Mouse (Mus musculus) spleen, adult 2 months (tissue): Measurements from ENCODE around the gene Zfp697. TPM values are rescaled to one million over a fixed set of nuclear protein-coding genes. Genes with fewer than 3 reads are reported as not detected.
"Not testable (repeated sequence)": the region's sequence is repeated elsewhere in the genome, so short reads cannot be mapped to it uniquely, and the experiment has no call there.

Source experiments
- DNase-seq, 2 experiments: peaks; one replicate each; pipeline versions ENCODE4 v3.0.0 to v3.0.0-alpha.2; 2012 to 2021; ENCODE audit warnings: low spot score in 2 of 2, low read depth in 1 of 2
- H3K27ac ChIP-seq: fragments of 200-500 bp; 2 replicates; pipeline ENCODE4 v1.5.1; 2012; ENCODE audit warnings: low read length, inconsistent platforms; ENCODE audit not compliant: insufficient read depth
- H3K27me3 ChIP-seq: fragments of 200-500 bp; 2 replicates; pipeline ENCODE4 v1.6.1; 2012; ENCODE audit warnings: mild to moderate bottlenecking, moderate library complexity, low read length, inconsistent platforms; ENCODE audit not compliant: control insufficient read depth, insufficient read depth
- H3K36me3 ChIP-seq: fragments of 200-500 bp; 2 replicates; pipeline ENCODE4 v1.6.1; 2012; ENCODE audit warnings: mild to moderate bottlenecking, low read length, inconsistent platforms; ENCODE audit not compliant: control insufficient read depth, insufficient read depth
- H3K4me1 ChIP-seq: fragments of 200-500 bp; 2 replicates; pipeline ENCODE4 v1.6.1; 2011; ENCODE audit warnings: inconsistent platforms; ENCODE audit not compliant: control insufficient read depth, insufficient read depth, insufficient read length
- H3K4me3 ChIP-seq: fragments of 200-500 bp; 2 replicates; pipeline ENCODE4 v1.5.1; 2011; ENCODE audit warnings: mild to moderate bottlenecking, inconsistent platforms; ENCODE audit not compliant: insufficient read depth, insufficient read length; ENCODE audit errors: extremely low read depth
- CTCF ChIP-seq: fragments of 200-500 bp; IDR thresholded peaks from 2 replicates; pipeline ENCODE4 v1.5.1; 2011; ENCODE audit warnings: mild to moderate bottlenecking, inconsistent platforms; ENCODE audit not compliant: insufficient read depth, insufficient read length, insufficient replicate concordance; ENCODE audit errors: extremely low read depth
- POLR2A ChIP-seq: fragments of 200-500 bp; IDR thresholded peaks from 2 replicates; pipeline ENCODE4 v1.6.1; 2011; ENCODE audit warnings: low read depth, low read length, inconsistent platforms
- WGBS: fragments of 180-500 bp; shearing (Covaris S2); methylation state at CpG from one replicate; pipeline ENCODE4 v1.1.7; 2018; 5-methylcytosine and 5-hydroxymethylcytosine counted together
- polyA plus RNA-seq: library from polyadenylated mRNA; depleted of rRNA; stranded (reverse); fragments of >200 nt; gene quantifications from 2 replicates; pipeline ENCODE4 v1.2.3, GENCODE M21; 2012

Zfp697 gene
- polyA plus RNA-seq, 1 experiment, result 0.96 TPM

DNA sequence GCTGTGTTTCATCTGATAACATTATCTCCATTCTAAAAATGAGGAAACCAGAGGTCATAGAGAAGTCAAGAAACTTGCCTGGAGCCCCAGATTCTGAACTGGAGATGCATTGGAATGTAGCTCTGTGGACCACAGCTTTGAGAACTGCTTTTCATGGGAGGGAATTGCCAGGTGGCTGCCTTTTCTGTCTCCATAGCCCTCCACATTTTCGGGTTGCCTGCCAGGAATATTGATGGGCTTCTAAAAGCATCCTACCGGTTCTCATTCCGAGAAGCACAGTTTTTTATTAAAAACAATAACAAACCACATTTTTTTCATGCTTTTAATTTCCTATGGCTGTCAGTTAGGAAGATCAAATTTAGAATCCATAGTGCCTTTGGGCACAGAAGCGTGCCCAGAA lies 4.8 kb downstream of the Zfp697 start:
- Histone ChIP-seq H3K36me3 (no peaks in the 10 kb centered on the region), H3K27ac (no peak overlapping the region), H3K4me1 (peaks cover 7% of the 10 kb centered on the region), H3K4me3 (no peak overlapping the region), H3K27me3 (peaks cover 11% of the 10 kb centered on the region)
- no peak for DNase-seq
- WGBS, result 84% methylated on average over 4 of the region's 4 CpGs
- TF ChIP-seq POLR2A, result no peak
- TF ChIP-seq CTCF, result no peak

DNA sequence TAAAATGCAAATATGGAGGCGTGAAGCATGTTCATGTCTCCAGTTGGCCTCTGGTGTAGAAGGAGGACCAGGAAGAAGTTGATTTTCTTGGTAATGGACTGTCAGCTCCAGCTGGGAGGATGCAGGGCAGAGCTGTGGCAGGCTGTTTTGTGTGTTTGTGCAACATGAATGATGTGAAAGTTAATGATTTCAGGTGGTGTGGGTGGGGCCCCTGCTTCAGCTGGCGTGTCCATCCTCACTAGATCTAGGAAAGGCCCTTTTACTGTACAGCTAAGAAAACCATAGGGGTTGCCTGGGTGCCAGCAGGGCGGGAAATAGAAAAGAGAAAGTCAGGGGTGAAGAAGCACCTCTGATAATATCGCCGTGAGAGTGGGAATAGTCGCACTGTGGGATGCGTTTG lies 5.5 kb downstream of the Zfp697 start:
- H3K36me3 ChIP-seq, result no peaks in the 10 kb centered on the region
- 87% methylated on average over 7 of the region's 7 CpGs for WGBS

DNA sequence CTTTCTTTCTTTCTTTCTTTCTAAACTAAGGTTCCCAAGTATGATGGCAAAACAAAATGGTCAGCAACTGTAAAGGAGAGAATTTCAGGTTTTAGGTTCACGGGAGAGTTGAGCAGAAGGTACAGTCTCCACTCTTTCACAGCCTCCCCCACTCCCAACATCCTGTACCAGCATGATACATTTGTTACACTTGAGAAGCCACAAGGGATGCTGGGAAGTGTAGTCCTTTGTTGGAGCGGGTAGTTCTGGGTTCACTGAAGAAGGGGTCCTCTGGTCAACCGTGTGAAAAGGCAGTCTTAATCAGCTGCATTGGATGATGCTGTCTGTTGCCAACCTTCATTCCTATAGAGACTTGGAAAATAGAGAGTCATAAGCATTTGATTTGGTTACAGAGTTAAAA lies 7.0 kb downstream of the Zfp697 start:
- no peaks in the 10 kb centered on the region for H3K4me1 ChIP-seq
- WGBS, result 70% methylated on average over 3 of the region's 3 CpGs
- H3K36me3 ChIP-seq, result no peaks in the 10 kb centered on the region
- H3K27me3 ChIP-seq, result 0 out of 2 replicates have a peak, but pooled peaks cover under 1% of the 10 kb centered on the region
- no peak for DNase-seq
- TF ChIP-seq POLR2A (no peak), CTCF (no peak)
- H3K27ac ChIP-seq, result no peak overlapping the region
- no peak overlapping the region for H3K4me3 ChIP-seq

More for the DNA sequence above, 5.5 kb downstream of the Zfp697 start:
- H3K4me3 ChIP-seq, result no peak overlapping the region
- peaks cover 2% of the 10 kb centered on the region; the same call in 1 of the 2 replicates for H3K4me1 ChIP-seq
- DNase-seq, result no peak
- peaks cover 6% of the 10 kb centered on the region; the same call in 1 of the 2 replicates for H3K27me3 ChIP-seq
- H3K27ac ChIP-seq, result no peak overlapping the region
- no peak for TF ChIP-seq POLR2A
- TF ChIP-seq CTCF, result no peak

DNA sequence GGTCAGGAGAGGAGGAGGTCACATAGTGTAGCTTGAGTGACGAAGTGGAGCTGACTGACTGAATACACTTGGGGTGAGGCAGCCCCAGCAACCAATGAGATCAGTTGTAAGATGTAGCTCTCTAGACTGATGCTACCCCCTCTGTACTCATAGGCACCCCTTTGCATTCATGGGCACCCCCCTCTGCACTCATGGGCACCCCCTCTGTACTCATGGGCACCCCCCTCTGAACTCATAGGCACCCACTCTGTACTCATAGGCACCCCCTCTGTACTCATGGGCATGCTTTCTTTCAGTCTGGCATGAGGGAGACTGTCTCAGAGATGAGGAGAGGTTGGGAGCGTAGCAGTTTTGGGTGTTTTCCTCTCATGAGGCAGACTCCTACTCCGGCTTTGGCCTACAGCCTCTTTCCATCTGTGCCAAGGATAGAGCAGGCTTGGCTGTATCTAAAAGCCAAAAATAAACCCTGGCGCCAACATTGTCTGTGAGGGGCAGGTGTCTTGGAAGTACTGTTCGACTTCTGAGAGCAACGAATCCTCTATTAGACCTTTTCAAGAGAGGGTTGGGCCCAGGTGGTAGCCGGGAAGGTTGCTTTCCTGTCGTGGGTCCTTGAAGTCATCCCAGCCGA lies 22.1 kb downstream of the Zfp697 start:
- H3K4me3 ChIP-seq, H3K27me3 ChIP-seq, DNase-seq, H3K4me1 ChIP-seq, H3K27ac ChIP-seq, H3K36me3 ChIP-seq: not testable (repeated sequence)
- WGBS, result 90% methylated on average over 9 of the region's 9 CpGs

DNA sequence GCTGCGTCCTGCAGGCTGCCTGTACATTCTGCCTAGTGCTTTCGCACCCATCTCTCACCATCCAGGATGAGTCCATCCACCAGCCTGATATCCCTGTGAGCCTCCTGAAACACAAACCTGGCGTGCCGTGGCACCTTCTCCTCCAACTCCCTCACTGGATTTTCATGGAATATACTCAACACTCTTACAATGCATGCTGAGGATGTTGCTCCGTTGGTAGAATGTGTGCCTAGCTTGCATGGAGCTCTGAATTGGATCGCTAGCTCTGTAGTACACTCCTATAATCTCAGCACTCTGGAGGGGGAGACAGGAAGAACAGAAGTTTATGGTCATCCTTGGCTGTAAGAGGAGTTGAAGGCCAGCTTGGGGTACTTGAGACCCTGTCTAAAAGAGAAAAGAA lies 23.6 kb downstream of the Zfp697 start:
- 92% methylated on average over 6 of the region's 6 CpGs for WGBS
- not testable (repeated sequence) for H3K27ac ChIP-seq, H3K4me3 ChIP-seq, H3K4me1 ChIP-seq, DNase-seq, H3K27me3 ChIP-seq, H3K36me3 ChIP-seq

DNA sequence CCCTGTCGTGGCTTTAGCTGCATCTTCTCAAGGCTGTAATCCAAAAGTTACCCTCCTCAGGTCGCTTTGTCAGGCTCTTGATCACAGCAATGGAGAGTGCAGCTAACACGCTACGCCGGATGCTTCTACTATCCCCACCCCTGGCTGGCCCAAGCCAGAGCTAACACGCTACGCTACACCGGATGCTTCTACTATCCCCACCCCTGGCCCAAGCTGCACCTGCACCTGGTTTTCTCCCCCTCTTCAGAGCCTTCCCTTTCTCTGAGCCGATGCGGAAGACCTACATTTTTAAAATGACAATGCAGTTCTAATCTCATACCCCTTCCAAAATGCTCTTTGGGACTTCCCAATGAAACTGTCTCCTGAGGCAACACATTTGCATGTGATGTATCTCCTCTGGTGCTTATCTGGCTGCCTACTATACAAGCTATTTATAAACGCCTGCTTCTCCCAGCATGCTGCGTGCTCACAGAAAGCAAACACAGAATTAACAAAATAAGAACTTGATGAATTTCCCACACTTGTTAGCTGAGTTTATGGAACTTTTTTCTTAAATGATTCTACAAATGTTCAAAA lies 24.4 kb downstream of the Zfp697 start:
- 32% methylated on average over 12 of the region's 12 CpGs for WGBS
- DNase-seq, result peak; percentile 34 to 58
- Histone ChIP-seq H3K4me3 (peak overlapping the region; percentile 33; the same call in 1 of the 2 replicates), H3K27ac (peak overlapping the region; percentile 77)
- not testable (repeated sequence) for H3K36me3 ChIP-seq, H3K27me3 ChIP-seq, H3K4me1 ChIP-seq

DNA sequence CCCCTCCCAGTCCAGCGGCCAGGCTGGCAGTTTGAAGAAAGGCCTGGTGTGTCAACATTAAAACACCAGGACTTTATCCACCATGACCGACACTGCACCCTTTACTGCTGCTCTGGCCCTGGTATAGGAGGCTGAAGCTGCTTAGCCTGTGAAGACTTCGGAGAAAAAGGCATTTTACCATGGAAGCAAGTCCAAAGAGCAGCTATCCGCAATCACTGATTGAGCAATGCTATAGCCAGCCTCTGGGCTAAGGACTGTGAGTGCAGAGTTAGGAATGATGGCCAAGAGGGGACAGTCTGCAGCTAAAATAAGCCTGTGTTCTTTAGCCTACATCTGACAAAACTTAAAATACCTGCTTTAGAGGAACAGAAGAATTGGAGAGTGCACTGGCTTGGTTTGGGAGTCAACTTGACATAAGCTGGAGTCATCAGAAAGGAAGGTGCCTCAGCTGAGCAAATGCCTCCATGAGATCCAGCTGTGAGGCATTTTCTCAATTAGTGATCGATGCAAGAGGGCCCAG lies 25.1 kb downstream of the Zfp697 start:
- H3K36me3 ChIP-seq, H3K4me3 ChIP-seq, H3K27me3 ChIP-seq, DNase-seq, H3K4me1 ChIP-seq: not testable (repeated sequence)
- WGBS, result 70% methylated on average over 5 of the region's 5 CpGs
- peak overlapping the region; percentile 46 for H3K27ac ChIP-seq

DNA sequence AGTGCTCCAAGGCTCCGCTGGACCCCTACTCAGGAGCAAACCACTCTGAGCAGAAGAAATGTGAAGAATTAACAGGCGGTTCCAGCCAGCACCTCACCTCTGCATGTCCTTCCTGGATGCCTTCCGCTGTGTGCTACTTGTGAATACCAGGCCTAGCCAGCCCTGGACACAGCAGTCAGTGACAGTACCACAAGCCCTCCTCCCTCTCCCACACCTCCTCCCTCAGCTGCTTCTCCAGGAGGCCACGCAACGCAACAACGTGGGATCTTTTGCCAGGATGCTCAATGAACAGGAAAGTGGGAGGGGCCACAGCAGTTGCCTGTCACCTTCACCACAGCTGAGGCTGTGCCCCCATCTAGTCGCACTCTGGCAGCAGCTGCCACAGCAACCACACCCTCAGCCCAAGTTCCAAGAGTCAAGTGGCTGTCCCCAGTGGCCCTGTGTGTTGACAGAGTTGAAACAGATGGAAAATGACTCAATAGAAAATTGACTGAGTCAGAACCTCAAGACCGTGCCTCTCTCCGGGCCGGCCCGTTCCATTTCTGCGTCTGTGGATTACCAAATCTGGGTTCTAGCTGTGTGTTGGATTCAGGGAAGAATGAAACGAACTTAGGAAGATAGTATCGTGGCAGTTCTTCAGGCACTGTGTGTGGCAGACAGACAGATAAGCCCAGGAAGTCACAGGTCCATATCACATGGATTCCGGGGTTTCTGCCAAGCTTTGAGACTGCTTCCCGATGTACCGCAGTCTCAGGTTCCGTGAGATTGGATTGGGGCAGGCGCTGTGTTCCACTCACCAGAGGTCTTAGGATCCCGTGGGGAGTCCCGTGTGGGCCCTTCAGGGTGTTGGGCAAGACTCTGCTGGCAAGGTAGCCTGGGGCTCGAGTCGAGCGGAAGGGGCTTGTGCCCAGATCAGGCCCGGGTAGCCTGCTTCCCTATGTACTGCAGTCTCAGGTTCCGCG lies 28.6 kb downstream of the Zfp697 start:
- H3K4me1 ChIP-seq, H3K4me3 ChIP-seq, H3K27me3 ChIP-seq, H3K27ac ChIP-seq, H3K36me3 ChIP-seq, DNase-seq: not testable (repeated sequence)
- WGBS, result 76% methylated on average over 18 of the region's 27 CpGs
